Mouse (Mus musculus): ENCODE data around the gene Gm17622.

Gene Gm17622

GRCm38 (mm10) chr13:96490433-96490832 lies at the start of gene Gm17622:
Gm17622 (plus strand) TSS chr13:96490733.
- WGBS, result 98% methylated on average over 3 of the region's 3 CpGs

- WGBS, result 80% methylated on average over 11 of the region's 11 CpGs
Observed at GRCm38 (mm10) chr13:96450205-96450856, 40.2 kb upstream of the Gm17622 start.

GRCm38 (mm10) chr13:96450869-96451268 lies 39.7 kb upstream of the Gm17622 start:
- WGBS, result 72% methylated on average over 7 of the region's 7 CpGs

- 85% methylated on average over 11 of the region's 11 CpGs for WGBS
Observed at GRCm38 (mm10) chr13:96451386-96452140, 39.0 kb upstream of the Gm17622 start.

- WGBS, result 89% methylated on average over 3 of the region's 3 CpGs
Observed at GRCm38 (mm10) chr13:96452621-96453020, 37.9 kb upstream of the Gm17622 start.

GRCm38 (mm10) chr13:96454288-96454687 lies 36.2 kb upstream of the Gm17622 start:
- 83% methylated on average over 3 of the region's 3 CpGs for WGBS

- WGBS, result 78% methylated on average over 5 of the region's 5 CpGs
Observed at GRCm38 (mm10) chr13:96457566-96457965, 33.0 kb upstream of the Gm17622 start.

GRCm38 (mm10) chr13:96458018-96458417 lies 32.5 kb upstream of the Gm17622 start:
- 70% methylated on average over 5 of the region's 5 CpGs for WGBS

- 85% methylated on average over 4 of the region's 4 CpGs for WGBS
Observed at GRCm38 (mm10) chr13:96458606-96459005, 31.9 kb upstream of the Gm17622 start.

GRCm38 (mm10) chr13:96462644-96463043 lies 27.9 kb upstream of the Gm17622 start:
- 79% methylated on average over 1 of the region's 1 CpGs for WGBS

GRCm38 (mm10) chr13:96465315-96465714 lies 25.2 kb upstream of the Gm17622 start:
- 84% methylated on average over 5 of the region's 5 CpGs for WGBS

GRCm38 (mm10) chr13:96468678-96469077 lies 21.9 kb upstream of the Gm17622 start:
- WGBS, result 89% methylated on average over 5 of the region's 5 CpGs

GRCm38 (mm10) chr13:96470556-96470955 lies 20.0 kb upstream of the Gm17622 start:
- WGBS, result 85% methylated on average over 6 of the region's 6 CpGs

GRCm38 (mm10) chr13:96470957-96471356 lies 19.6 kb upstream of the Gm17622 start, which contains the start of gene Ankdd1b:
Ankdd1b (minus strand) TSS chr13:96471198.
- WGBS, result 93% methylated on average over 14 of the region's 14 CpGs

- 90% methylated on average over 4 of the region's 4 CpGs for WGBS
Observed at GRCm38 (mm10) chr13:96477226-96477625, 13.3 kb upstream of the Gm17622 start.

- WGBS, result 84% methylated on average over 1 of the region's 1 CpGs
Observed at GRCm38 (mm10) chr13:96478991-96479390, 11.5 kb upstream of the Gm17622 start.

- WGBS, result 68% methylated on average over 6 of the region's 6 CpGs
Observed at GRCm38 (mm10) chr13:96487230-96487629, 3.3 kb upstream of the Gm17622 start.

GRCm38 (mm10) chr13:96487968-96488367 lies 2.6 kb upstream of the Gm17622 start:
- 97% methylated on average over 6 of the region's 6 CpGs for whole genome bisulfite sequencing

- 68% methylated on average over 8 of the region's 8 CpGs for WGBS
Observed at GRCm38 (mm10) chr13:96496630-96497029, 6.1 kb downstream of the Gm17622 start.

- 78% methylated on average over 2 of the region's 2 CpGs for WGBS
Observed at GRCm38 (mm10) chr13:96499891-96500290, 9.4 kb downstream of the Gm17622 start.

- WGBS, result 81% methylated on average over 4 of the region's 4 CpGs
Observed at GRCm38 (mm10) chr13:96505661-96506060, 15.1 kb downstream of the Gm17622 start.

- WGBS, result 81% methylated on average over 6 of the region's 6 CpGs
Observed at GRCm38 (mm10) chr13:96506313-96506712, 15.8 kb downstream of the Gm17622 start.

- WGBS, result 93% methylated on average over 4 of the region's 4 CpGs
Observed at GRCm38 (mm10) chr13:96507541-96507940, 17.0 kb downstream of the Gm17622 start.

Measured in cerebral cortex, adult 2 months (tissue).